Mouse (Mus musculus): ENCODE results near the gene Clns1a. TPM values are rescaled to one million over a fixed set of nuclear protein-coding genes. Genes with fewer than 3 reads are reported as not detected.

The Clns1a gene
- total and polyA plus RNA-seq, 3 experiments = 140 to 305 (median 240) TPM

GRCm38 (mm10) chr7:97748527-97749206, 52.2 kb downstream of the Clns1a start:
- H3K36me3 ChIP-seq (replicated peaks in 1 of 2; ENCODE audit: control insufficient read depth in 1 of 2, insufficient read depth in 1 of 2, low read length in 1 of 2) = no peaks in the 10 kb centered on the region
- in situ Hi-C loops (cut with MboI; ENCODE audit: low pct_ligation_motif_present, low pct_unique_long_range_greater_than_20kb, low sequenced_read_pairs) (no loop called here), dilution Hi-C loops (cut with MboI; ENCODE audit: extremely low pct_ligation_motif_present, extremely low pct_unique_long_range_greater_than_20kb, low sequenced_read_pairs) (no loop called here)
- TF ChIP-seq UBTF (IDR thresholded peaks at IDR 0.05; ENCODE audit: low read depth, low read length) = 0 out of 2 replicates have a peak, but pooled peaks have one; percentile 16
- TF ChIP-seq BHLHE40 (IDR thresholded peaks at IDR 0.05; ENCODE audit: low read depth, low read length) = no peak
- TF ChIP-seq JUN (IDR thresholded peaks at IDR 0.05; ENCODE audit: insufficient read depth, low read depth, low read length) = no peak
- no peak for TF ChIP-seq MYC (IDR thresholded peaks at IDR 0.05; ENCODE audit: low read depth, low read length)
- peak; percentile 63; the same call in 1 of the 2 replicates for TF ChIP-seq MXI1 (IDR thresholded peaks at IDR 0.05; ENCODE audit: low read depth, low read length)
- no peak for TF ChIP-seq USF1 (IDR thresholded peaks at IDR 0.05; ENCODE audit: low read depth, low read length)
- no peak for TF ChIP-seq NELFE (IDR thresholded peaks at IDR 0.05; ENCODE audit: low read depth, low read length)
- no peak for TF ChIP-seq RAD21 (IDR thresholded peaks at IDR 0.05; ENCODE audit: low read depth, low read length)
- no peak for TF ChIP-seq MAZ (IDR thresholded peaks at IDR 0.05; ENCODE audit: low read depth, low read length)
- TF ChIP-seq CHD2 (IDR thresholded peaks at IDR 0.05; ENCODE audit: low read length) = no peak
- no peak for TF ChIP-seq ZNF384 (IDR thresholded peaks at IDR 0.05; ENCODE audit: low read depth, low read length)
- 0 out of 2 replicates have a peak, but pooled peaks have one; percentile 47 for TF ChIP-seq CHD1 (IDR thresholded peaks at IDR 0.05; ENCODE audit: low read depth, low read length)
- TF ChIP-seq POLR2AphosphoS2 (IDR thresholded peaks at IDR 0.05; ENCODE audit: low read depth, low read length) = no peak
- TF ChIP-seq GABPA (IDR thresholded peaks at IDR 0.05; ENCODE audit: insufficient replicate concordance, low read depth, low read length) = no peak
- no peak; the same call in 1 of the 2 replicates for TF ChIP-seq IRF4 (IDR thresholded peaks at IDR 0.05; ENCODE audit: low read depth, low read length)
- 0 out of 2 replicates have a peak, but pooled peaks have one; percentile 9 for TF ChIP-seq ETS1 (conservative IDR thresholded peaks at IDR 0.05; ENCODE audit: low read depth, low read length)
- peak; percentile 18; the same call in 1 of the 2 replicates for TF ChIP-seq HCFC1 (IDR thresholded peaks at IDR 0.05; ENCODE audit: low read depth, low read length)
- TF ChIP-seq ZC3H11A (IDR thresholded peaks at IDR 0.05; ENCODE audit: low read depth, low read length) = no peak
- TF ChIP-seq PAX5 (IDR thresholded peaks at IDR 0.05; ENCODE audit: low read length) = no peak
- no peak for TF ChIP-seq KAT2A (IDR thresholded peaks at IDR 0.05; ENCODE audit: insufficient replicate concordance, low read length)
- TF ChIP-seq USF2 (conservative IDR thresholded peaks at IDR 0.05; ENCODE audit: low read depth, low read length) = no peak
- TF ChIP-seq RCOR1 (conservative IDR thresholded peaks at IDR 0.05; ENCODE audit: low read depth, low read length) = no peak
- H3K9me3 ChIP-seq (replicated peaks; ENCODE audit: low read length) = no peaks in the 10 kb centered on the region
- no peak overlapping the region for H3K27ac ChIP-seq (ENCODE audit: insufficient read depth, low read depth)
- H3K4me2 ChIP-seq (ENCODE audit: insufficient read depth, low read depth, poor library complexity, severe bottlenecking) = peak overlapping the region; percentile 79
- H3K4me1 ChIP-seq (ENCODE audit: control insufficient read depth in 1 of 2, insufficient read depth in 2 of 2) = peaks cover 2 to 7% of the 10 kb centered on the region in 2 experiments; a peak in 2 of 4 replicates
- H3K27me3 ChIP-seq (replicated peaks) = peaks cover 13% of the 10 kb centered on the region
- peak overlapping the region; percentile 22; the same call in 1 of the 2 replicates for H3K9ac ChIP-seq (ENCODE audit: insufficient read depth, low read depth)
- DNase-seq (ENCODE audit: extremely low read depth) = peak; percentile 28
- H3K79me2 ChIP-seq (replicated peaks; ENCODE audit: control insufficient read depth, extremely low read depth, insufficient read depth, poor library complexity, severe bottlenecking) = no peaks in the 10 kb centered on the region
- peak overlapping the region; percentile 45 to 65 (median 60) for H3K4me3 ChIP-seq (replicated peaks in 1 of 3; ENCODE audit: low read depth in 2 of 3, low read length in 2 of 3, poor library complexity in 1 of 3)

Measured in CH12.LX (cell line).